Mouse (Mus musculus) gastrocnemius, postnatal 10 days (tissue): ENCODE results near the gene Tcaf1. TPM values are rescaled to one million over a fixed set of nuclear protein-coding genes. Genes with fewer than 3 reads are reported as not detected.

Experiments
- total RNA-seq, 2 experiments: library from RNA; stranded (reverse); gene quantifications; 2 replicates each; pipeline ENCODE4 v1.2.3; 2021

Tcaf1 gene
- total RNA-seq, 2 experiments from 2014 or later, result 24.7 to 26.3 TPM

Other genes with a start within 250 kb of the Tcaf1 start
- gene Olfr458, start 244.9 kb downstream of the Tcaf1 start, total RNA-seq, result not detected
- gene Olfr457, start 233.8 kb downstream of the Tcaf1 start, total RNA-seq, result not detected
- gene Olfr456, start 222.9 kb downstream of the Tcaf1 start, total RNA-seq, result not detected
- gene Olfr455, start 162.5 kb downstream of the Tcaf1 start, total RNA-seq, result not detected
- not detected for gene Tcaf3, start 112.4 kb downstream of the Tcaf1 start, total RNA-seq
- 1 to 10 TPM; 6.0 to 6.3 TPM for gene Tcaf2, start 64.8 kb downstream of the Tcaf1 start, total RNA-seq
- not detected for gene Olfr453, start 29.3 kb upstream of the Tcaf1 start, total RNA-seq
- gene Olfr38, start 46.3 kb upstream of the Tcaf1 start, total RNA-seq, result not detected
- gene Olfr452, start 75.0 kb upstream of the Tcaf1 start, total RNA-seq, result not detected
- gene Olfr450, start 101.9 kb upstream of the Tcaf1 start, total RNA-seq, result not detected
- not detected for gene Olfr449, start 124.3 kb upstream of the Tcaf1 start, total RNA-seq
- gene Olfr448, start 180.4 kb upstream of the Tcaf1 start, total RNA-seq, result not detected
- gene Olfr447, start 198.8 kb upstream of the Tcaf1 start, total RNA-seq, result not detected
- gene Olfr446, start 211.3 kb upstream of the Tcaf1 start, total RNA-seq, result not detected
- gene Olfr444, start 239.0 kb upstream of the Tcaf1 start, total RNA-seq, result not detected